Mouse (Mus musculus) T-cell, adult 66 days (primary cell): ENCODE measurements around the gene Olfr745. TPM values are rescaled to one million over a fixed set of nuclear protein-coding genes. Genes with fewer than 3 reads are reported as not detected.

Source experiments
- total RNA-seq, 2 experiments: library from RNA; stranded (reverse); gene quantifications; 3 replicates in 1 of 2; 4 replicates in 1 of 2; pipeline ENCODE4 v1.2.4; 2023

Gene Olfr745
- total RNA-seq: not detected

GRCm38 (mm10) chr14:50639088-50639487 is at the start of gene Olfr745:
TSS of gene Olfr745 (plus strand) at chr14:50639388.

GRCm38 (mm10) chr14:50614579-50614978 is 24.6 kb upstream of the Olfr745 start, which contains the start of gene Olfr744:
TSS of gene Olfr744 (plus strand) at chr14:50614879.

GRCm38 (mm10) chr14:50646783-50647182 is 7.6 kb downstream of the Olfr745 start, which contains the start of gene Olfr746:
TSS of gene Olfr746 (plus strand) at chr14:50647083.

GRCm38 (mm10) chr14:50693106-50693505 is 53.9 kb downstream of the Olfr745 start, which contains the start of gene Olfr747:
TSS of gene Olfr747 (minus strand) at chr14:50693206.

Other genes starting within 250 kb of the Olfr745 start
- gene Olfr738, start 231.8 kb upstream of the Olfr745 start, total RNA-seq: not detected
- gene Olfr739, start 220.8 kb upstream of the Olfr745 start, total RNA-seq: not detected
- gene Olfr740, start 193.8 kb upstream of the Olfr745 start, total RNA-seq: not detected
- not detected for gene Olfr741, start 166.7 kb upstream of the Olfr745 start, total RNA-seq
- not detected for gene Olfr742, start 135.8 kb upstream of the Olfr745 start, total RNA-seq
- gene Olfr743, start 117.5 kb upstream of the Olfr745 start, total RNA-seq: not detected
- gene Olfr744, start 24.5 kb upstream of the Olfr745 start, total RNA-seq: not detected
- gene Olfr746, start 7.7 kb downstream of the Olfr745 start, total RNA-seq: not detected
- not detected for gene Olfr747, start 53.8 kb downstream of the Olfr745 start, total RNA-seq
- gene Olfr748, start 68.0 kb downstream of the Olfr745 start, total RNA-seq: not detected
- not detected for gene Olfr749, start 105.7 kb downstream of the Olfr745 start, total RNA-seq
- gene Ttc5, start 146.1 kb downstream of the Olfr745 start, total RNA-seq: 10 to 100 TPM; 79.2 to 79.7 TPM
- gene Ccnb1ip1, start 168.3 kb downstream of the Olfr745 start, total RNA-seq: under 1 TPM in 1 of 2 experiments, not detected in 1; 0.50 TPM
- gene Parp2, start 168.5 kb downstream of the Olfr745 start, total RNA-seq: 10 to 100 TPM; 49.9 to 50.6 TPM
- 10 to 100 TPM; 40.3 to 43.6 TPM for gene Tep1, start 231.2 kb downstream of the Olfr745 start, total RNA-seq